Mouse (Mus musculus) left cerebral cortex, postnatal 10 days (tissue): ENCODE data around the gene Olfr1084. TPM values are rescaled to one million over a fixed set of nuclear protein-coding genes. Genes with fewer than 3 reads are reported as not detected.
"Not testable (repeated sequence)": the region's sequence is repeated elsewhere in the genome, so short reads cannot be mapped to it uniquely, and the experiment has no call there.

ENCODE experiments used
- DNase-seq, 2 experiments: peaks; one replicate each; pipeline ENCODE4 v3.0.0; 2021 to 2022; ENCODE audit warnings: low spot score in 2 of 2, mixed read lengths in 1 of 2; ENCODE audit errors: extremely low spot score in 1 of 2
- intact Hi-C: fragments of 180-260 bp; cut with DNase I; formaldehyde crosslinking; loops from one replicate; pipeline ENCODE4 v1.15.1; 2025
- total RNA-seq, 2 experiments: library from RNA; stranded (reverse); gene quantifications; 2 replicates each; pipeline ENCODE4 v1.2.3; 2021

The Olfr1084 gene
- not detected for total RNA-seq

- DNase-seq, intact Hi-C loops: not testable (repeated sequence)
Measured at GRCm38 (mm10) chr2:86639625-86640024, at the start of gene Olfr1084. TSS of gene Olfr1084 (minus strand) at chr2:86639725.

DNA sequence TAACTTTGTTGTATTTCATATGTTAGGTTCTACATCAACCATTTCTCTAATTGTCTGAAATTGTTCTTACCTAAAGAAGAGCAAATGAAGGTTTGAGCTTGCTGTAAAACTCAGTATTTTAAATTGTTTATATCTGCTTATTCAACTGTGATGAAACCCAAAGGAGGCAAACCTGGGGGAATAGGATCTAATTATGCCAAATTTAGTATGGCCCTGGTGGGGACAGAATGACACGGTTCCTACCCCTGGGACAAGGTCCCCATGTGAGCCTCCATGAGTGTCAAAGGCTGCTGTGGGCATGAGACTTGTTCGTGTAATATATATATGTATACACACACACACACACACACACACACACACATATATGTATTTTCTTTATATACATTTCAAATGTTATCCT is 40.5 kb upstream of the Olfr1084 start, which contains the start of gene Olfr1086:
Olfr1086 (minus strand) TSS at position 101 of the 400 bp plus-strand sequence.
- intact Hi-C loops, result no loop called here
- DNase-seq, result no peak

DNA sequence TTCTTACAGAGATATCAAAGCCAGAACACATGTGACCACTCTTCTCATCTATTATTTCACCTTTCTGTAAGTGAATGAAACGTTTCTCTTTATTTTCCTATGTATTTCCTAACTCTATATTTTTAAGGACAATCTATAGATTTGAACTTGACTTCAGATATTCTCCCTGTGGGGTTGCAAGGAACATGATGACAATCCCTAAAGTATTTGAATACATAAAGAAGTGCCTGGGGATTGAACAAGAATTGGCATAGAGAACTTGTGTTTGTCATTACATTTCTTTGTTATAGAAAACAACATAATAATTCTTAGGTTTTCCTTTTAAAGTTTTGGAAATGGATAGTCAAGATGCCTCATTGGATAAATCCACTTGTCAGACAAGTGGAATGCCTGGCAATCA is 22.4 kb upstream of the Olfr1084 start, which contains the start of gene Olfr1085:
Olfr1085 (minus strand) TSS at position 101 of the 400 bp plus-strand sequence.
- intact Hi-C loops, result no loop called here
- DNase-seq, result no peak

- DNase-seq, intact Hi-C loops: not testable (repeated sequence)
Measured at GRCm38 (mm10) chr2:86598866-86599265, 40.7 kb downstream of the Olfr1084 start, which contains the start of gene Olfr1082. TSS of gene Olfr1082 (minus strand) at chr2:86598966.

Other genes with a start within 250 kb of the Olfr1084 start
- gene Olfr1061, start 225.7 kb downstream of the Olfr1084 start, total RNA-seq, result not detected
- gene Olfr1062, start 213.0 kb downstream of the Olfr1084 start, total RNA-seq, result not detected
- not detected for gene Olfr1065, start 189.1 kb downstream of the Olfr1084 start, total RNA-seq
- not detected for gene Olfr1066, start 183.5 kb downstream of the Olfr1084 start, total RNA-seq
- not detected for gene Olfr228, start 152.3 kb downstream of the Olfr1084 start, total RNA-seq
- gene Olfr1076, start 131.3 kb downstream of the Olfr1084 start, total RNA-seq, result not detected
- gene Olfr1079, start 97.2 kb downstream of the Olfr1084 start, total RNA-seq, result not detected
- not detected for gene Olfr1080, start 81.5 kb downstream of the Olfr1084 start, total RNA-seq
- not detected for gene Olfr1082, start 40.8 kb downstream of the Olfr1084 start, total RNA-seq
- not detected for gene Olfr1085, start 22.3 kb upstream of the Olfr1084 start, total RNA-seq
- not detected for gene Olfr1086, start 40.4 kb upstream of the Olfr1084 start, total RNA-seq
- gene Olfr1087, start 58.7 kb upstream of the Olfr1084 start, total RNA-seq, result not detected
- gene Olfr1089, start 94.0 kb upstream of the Olfr1084 start, total RNA-seq, result not detected
- gene Olfr1090, start 119.3 kb upstream of the Olfr1084 start, total RNA-seq, result not detected
- gene Olfr1093, start 142.8 kb upstream of the Olfr1084 start, total RNA-seq, result not detected
- not detected for gene Olfr141, start 170.3 kb upstream of the Olfr1084 start, total RNA-seq
- not detected for gene Olfr1094, start 184.9 kb upstream of the Olfr1084 start, total RNA-seq
- not detected for gene Olfr1095, start 212.0 kb upstream of the Olfr1084 start, total RNA-seq
- not detected for gene Gm13723, start 235.1 kb upstream of the Olfr1084 start, total RNA-seq